Mouse (Mus musculus) mouse trophoblast stem cell (cell line): ENCODE measurements around the gene Dnah14.

Source experiments
- in situ Hi-C, 2 experiments: fragments of 300-500 bp; cut with MseI, MboI; formaldehyde crosslinking; loops; 2 replicates in 1 of 2; 3 replicates in 1 of 2; pipeline ENCODE4 v1.15.1; 2025

The Dnah14 gene

GRCm38 (mm10) chr1:181576322-181576721 lies at the start of gene Dnah14:
Gene Dnah14, plus strand, starts transcription at chr1:181576559.
- in situ Hi-C loops, result no loop called here

DNA sequence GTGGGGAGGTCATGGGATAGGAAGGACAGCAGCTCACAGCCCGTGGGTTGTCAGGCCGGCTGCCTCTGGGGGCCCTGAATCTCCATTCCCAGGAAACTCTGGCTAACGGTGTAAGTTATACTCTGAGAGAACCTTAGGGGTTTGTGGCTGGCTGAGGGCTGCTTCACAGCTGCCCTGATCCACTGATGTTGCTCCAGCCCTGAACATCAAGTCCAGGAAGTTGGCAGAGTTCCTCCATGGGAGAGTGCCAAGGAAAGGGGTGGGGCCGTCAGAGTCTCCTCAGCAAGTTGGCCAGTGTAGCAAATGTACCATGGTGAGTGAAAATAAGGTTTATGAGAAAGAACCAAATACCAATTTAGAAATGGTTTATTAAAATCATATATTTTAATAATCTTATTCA lies 47.0 kb upstream of the Dnah14 start:
- in situ Hi-C loops, result no loop called here

DNA sequence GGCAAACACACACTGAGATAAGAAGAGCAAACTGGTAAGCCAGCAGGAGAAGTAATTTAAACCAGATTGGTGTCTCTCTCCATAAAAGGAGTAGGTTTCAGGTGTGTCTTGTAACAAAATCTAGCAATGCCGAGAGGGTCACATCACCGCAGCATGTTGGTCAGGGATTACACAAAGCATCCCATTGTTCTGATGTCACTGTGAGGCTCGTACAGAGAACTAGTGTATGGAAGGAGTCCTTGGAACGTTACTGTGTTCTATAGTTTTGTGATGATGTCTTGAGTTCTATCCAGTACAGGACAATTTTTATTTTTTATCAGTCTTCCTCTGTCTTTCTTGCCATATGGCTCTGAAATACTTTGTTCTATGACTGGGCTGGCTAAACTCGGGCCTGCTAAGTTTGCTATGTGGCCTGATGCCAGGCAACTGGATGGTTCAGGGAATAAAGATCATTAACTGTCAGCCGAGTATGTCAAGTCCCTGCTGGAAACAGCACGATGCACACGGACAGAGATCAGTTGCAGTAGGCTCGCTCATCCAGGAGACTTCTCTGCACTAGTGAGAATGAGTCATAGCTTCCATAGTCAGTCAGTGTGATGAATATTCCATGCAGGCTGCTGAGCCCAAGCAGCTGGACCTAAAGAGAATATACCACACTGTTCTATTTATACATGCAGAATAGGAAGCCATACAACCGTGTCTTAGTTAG lies 41.0 kb upstream of the Dnah14 start:
- in situ Hi-C loops, result no loop called here

DNA sequence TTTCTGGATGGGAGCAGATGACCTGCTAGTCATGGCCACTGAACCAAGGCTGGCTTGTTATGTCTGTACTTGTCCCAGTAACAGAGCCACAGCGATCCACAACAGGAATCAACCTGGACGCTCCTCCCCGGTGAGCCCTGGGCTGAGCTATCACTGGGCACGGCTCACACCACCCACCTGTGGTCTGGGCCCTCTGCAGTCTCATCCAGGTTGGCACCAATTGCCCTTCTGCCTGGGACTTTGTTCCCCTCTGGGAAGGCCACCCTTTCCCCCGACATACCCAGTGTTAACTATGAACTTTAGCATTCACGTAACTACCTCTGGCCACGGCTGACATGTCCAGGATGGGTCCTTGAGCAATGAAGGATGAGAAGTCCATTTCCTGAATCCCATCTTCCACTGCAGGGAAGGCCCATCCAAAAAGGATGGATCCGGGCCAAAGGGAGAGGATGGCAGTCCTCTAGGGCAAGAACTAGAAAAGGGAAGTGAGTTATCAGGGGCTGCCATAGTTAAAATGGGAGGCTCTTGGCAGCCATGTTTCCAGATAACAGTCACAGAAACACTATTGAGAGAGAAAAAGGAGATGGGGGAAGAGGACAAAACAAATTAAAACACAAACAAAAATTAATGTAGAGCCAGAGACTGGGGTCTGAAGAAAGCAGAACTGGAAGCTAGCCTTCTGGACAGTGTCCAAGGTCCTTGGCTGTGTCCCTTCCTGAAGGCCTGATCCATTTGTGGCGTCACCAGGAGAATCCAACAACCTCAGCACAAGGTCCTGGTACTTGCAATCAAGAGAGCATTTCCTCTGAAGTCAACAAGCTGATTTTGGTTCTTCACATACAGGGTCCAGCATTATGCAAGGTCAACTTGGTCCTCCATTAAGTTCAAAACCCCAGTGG lies 38.5 kb upstream of the Dnah14 start:
- in situ Hi-C loops, result no loop called here

GRCm38 (mm10) chr1:181539846-181540769 lies 36.3 kb upstream of the Dnah14 start:
- in situ Hi-C loops, result loop anchor here (10.0 kb wide), 3 partner anchors 75 to 265 kb away; no protein-coding TSS in a partner anchor

DNA sequence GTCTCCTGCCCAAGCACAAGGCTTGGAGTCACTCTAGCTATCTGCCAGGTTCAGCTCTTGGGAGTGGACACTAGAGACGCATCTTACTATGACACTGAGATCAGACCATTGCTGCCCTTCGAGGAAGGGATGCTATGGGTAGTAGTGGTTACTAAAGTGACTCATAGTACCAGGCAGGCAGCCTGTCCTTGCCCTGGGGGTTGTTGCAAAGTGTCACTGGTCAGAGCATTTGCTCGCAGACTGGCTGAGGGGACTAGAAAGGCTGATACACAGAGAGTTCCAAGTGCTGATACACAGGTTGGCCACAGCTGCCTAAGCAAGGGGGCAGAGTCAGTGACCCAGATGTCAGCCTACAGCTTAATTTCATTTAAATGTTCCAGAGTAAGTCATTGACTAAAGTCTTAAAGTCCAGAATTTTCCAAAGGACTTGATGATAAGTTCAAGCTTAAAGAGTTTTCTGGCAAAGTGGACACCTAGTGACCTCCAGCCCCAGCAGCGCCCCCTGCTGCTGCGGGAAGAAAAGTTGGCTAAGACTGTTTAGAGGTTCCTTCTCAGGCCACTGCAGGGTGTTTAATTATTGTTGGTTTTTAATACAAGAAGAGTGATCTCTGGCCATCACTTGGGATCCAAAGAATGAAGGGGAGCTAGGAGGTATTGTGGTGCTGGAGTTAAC lies 32.5 kb upstream of the Dnah14 start:
- in situ Hi-C loops, result loop anchor here (10.0 kb wide), 3 partner anchors 79 to 269 kb away; no protein-coding TSS in a partner anchor

DNA sequence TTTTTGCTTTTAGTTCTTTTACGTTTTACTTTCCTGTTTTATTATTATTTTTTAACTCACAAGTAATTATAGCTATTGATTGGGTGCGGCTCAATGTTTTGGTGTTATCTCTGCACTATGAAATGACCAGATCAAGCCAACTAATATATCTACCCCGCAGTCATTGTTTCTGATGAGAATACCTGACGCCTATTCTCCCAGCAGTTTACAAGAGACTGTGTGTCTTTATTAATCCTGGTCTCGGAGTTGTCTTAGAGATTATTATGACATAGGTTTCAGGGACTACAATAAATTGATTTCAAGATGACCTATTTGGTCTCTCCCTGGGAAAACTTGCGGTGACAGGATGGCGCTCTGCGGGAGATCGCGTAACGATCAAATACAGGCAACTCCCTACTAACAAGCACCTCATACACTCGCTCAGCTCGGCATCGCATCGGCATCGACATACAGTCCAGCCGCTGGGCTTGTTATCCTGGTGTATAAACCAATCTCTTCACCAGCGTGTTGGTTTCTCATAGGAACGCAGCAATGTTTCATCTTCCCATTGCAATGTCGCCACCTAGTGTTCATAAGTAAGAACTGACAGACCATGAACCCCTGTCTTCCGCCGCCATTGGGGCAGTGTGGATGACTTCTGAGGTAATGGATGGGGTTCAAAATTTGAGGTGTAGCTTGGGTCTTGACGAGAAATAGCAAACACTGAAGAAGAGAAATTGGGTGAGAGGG lies 31.2 kb upstream of the Dnah14 start:
- in situ Hi-C loops, result loop anchor here (10.0 kb wide), 3 partner anchors 80 to 270 kb away; no protein-coding TSS in a partner anchor

DNA sequence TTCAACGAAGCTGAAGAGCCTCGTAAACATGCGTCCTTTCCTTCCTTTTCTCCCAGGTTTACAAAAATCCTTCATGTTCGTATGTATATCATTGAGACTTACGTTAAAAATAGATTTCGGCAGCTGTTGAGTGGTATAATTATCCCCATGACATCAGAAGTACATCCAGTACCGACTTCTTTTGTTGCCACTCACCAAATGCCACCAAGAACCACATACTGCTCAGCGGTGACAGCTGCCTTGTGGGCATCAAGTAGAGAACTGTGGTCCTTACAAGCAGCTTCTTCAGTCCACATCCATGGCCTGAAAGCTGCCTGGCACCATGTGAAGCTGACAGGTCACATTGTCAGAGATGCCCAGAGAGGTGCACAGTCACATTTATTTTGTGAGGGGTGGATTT lies 26.4 kb upstream of the Dnah14 start:
- in situ Hi-C loops, result loop anchor here (10.0 kb wide), 3 partner anchors 85 to 275 kb away; no protein-coding TSS in a partner anchor

DNA sequence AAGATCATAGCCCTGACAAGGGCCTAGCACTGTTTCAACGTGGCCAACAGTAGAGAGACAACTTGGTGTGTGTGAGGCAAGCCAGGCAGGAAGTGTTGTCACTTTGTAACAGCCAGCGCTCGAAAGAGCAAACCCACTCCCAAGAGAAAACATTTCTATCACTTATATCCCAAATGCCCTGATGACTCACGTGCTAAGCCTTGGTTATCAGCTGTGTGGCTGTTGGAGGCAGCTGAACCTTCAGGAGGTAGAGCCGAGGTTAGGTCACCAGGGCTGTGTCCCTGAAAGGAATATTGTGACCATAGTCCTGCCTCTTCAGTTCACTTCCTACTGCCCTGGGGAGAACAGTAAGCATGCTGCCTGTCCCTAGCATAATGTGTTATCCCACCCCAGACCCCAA lies 25.5 kb upstream of the Dnah14 start:
- in situ Hi-C loops, result no loop called here

DNA sequence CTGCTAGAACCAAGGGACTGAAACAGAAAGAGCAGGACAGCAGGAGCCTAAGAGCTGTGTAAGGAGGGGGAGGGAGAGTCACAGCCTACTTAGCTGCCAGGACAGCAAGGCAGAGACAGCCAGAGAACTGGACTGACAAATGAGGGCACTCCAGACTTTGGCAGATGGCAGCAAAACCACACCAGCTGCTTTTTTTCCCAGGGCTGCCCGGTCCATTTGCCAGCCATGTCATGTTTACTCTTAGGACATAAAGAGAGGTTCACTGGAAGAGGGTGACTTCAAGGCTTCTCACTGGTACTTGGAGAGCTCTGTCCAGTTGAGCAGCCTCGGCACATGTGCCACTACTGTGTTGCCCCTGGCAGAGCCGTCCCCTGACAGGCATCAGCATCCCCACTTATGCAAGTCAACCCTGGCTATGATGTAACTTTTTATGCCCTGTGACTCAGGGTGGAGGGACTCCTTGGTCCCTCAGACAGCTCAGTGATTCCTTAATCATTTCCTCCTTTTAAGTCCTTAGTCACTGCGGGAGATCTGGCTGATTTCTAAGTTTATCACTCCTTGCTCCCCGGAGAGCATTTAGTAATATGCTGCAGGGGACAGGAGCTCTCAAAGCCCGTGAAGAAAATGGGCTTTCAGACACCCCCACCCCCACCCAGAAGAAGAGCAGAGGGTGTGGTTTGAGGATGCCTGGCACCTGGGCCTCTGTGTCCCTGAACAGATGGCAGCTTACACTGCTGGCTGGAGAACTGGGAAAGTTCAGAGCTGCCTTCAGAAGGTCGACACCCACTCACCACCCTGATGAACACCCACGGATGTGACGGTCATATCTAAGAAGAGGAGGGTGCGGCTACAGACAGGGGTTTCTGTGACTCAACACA lies 23.6 kb upstream of the Dnah14 start:
- in situ Hi-C loops, result no loop called here

DNA sequence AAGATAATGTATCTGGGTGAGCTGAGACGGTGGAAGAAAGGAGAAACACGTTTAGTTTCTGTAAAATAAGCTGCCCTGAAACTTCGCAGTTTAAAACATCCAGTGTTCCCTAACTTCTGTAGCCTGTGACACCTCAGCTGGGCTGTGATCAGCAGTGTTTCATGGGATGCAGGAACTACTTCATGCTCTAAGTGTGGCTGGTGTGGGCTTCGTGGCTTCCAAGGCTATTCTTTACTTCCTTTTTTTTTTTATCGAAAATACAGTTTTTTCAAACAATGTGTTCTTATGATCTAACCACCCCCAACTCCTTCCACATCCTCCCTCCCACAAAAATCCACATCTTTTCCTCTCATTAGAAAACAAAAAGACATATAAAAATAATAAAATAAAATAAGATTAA lies 20.9 kb upstream of the Dnah14 start:
- in situ Hi-C loops, result no loop called here

- in situ Hi-C loops, result no loop called here
Observed at GRCm38 (mm10) chr1:181559655-181560054, 16.7 kb upstream of the Dnah14 start.

- in situ Hi-C loops, result no loop called here
Observed at GRCm38 (mm10) chr1:181560325-181560724, 16.0 kb upstream of the Dnah14 start.

DNA sequence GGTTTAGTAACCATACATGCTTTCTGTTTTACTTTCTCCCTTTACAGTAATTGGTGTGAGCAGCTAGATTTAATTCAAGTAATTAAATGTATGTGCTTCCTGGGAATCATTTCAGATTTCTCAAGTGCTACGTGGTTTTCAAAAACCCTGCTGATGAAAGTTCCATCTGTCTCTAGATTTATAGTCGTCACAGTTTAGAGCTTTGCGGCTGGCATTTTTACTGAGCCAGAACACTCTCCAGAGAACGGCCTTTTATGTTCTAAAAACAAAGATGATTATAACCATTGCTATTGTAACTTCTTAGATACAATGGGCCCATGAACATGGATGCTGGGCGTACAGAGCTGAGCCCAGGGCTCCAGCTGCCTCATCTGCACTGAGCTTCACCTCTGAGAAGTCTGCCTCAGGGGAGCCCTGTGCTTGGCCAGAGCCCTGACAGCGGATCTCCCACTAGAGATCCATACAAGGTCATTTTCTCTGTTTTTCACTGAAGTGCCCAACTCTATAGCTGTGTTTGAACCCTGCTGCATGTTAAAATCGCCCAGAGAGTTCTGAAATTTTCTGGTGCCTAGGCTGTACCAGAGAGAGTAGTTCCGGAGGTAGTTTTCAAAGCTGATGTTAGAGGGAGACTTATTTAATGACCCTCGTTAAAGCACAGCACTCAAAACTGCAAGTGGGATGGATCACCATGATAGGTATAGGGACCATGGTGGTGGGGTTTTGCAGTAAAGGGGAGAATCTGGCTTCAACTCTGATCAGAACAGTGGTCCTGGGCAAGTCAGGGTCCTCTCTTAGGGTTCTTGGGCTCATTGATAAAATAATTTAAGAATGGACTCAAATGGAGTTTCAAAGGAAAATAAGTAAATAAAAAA lies 15.2 kb upstream of the Dnah14 start:
- in situ Hi-C loops, result no loop called here

DNA sequence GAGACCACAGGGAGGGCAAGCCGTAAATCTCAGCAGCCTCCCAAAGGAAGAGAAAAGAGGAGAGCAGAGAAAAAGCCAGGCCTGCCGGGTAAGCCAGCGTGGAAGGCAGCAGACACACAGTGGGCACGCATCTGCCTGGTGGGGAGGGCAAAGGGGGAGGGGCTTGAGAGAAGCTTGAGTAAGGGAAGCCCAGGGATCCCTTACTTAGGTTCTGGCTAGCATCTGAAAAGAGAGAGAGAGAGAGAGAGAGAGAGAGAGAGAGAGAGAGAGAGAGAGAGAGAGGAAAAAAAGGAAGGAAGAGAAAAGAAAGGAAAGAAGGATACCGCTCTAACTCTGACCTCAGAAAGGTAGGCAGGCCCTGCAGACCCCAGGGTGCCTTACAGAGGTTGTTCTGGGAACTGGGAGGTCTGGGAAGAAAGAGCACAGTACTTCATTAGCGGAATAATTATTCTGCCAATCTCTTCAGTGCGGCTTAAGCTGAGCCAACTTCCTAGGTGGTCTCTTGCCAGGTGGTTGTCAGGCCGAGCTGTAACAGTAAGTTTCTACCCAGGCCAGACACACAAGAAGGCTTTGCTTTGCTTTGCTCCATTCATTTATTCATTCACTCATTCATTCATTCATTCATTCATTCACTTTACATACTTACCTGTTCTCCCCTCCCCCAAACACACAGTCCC lies 14.5 kb upstream of the Dnah14 start:
- in situ Hi-C loops, result no loop called here

DNA sequence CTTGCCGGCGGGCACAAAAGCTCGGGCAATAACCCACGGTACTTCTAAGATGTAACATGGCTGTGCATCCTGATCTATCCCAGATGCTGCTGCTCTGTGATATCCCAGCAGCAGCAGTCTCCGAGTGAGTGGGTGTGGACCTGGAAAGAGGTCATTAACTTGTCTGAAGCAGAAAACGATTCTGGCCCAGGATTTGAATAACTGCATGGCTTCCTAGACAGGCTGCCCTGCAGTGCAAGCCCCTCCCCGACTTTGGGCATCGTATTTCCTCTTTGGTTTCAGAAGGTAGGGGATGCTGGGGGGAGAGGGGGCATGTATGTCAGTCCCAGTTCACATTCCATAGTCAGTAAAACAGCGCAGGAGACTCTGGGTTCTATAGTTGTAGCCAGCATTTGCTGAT lies 6.9 kb upstream of the Dnah14 start:
- in situ Hi-C loops, result no loop called here

DNA sequence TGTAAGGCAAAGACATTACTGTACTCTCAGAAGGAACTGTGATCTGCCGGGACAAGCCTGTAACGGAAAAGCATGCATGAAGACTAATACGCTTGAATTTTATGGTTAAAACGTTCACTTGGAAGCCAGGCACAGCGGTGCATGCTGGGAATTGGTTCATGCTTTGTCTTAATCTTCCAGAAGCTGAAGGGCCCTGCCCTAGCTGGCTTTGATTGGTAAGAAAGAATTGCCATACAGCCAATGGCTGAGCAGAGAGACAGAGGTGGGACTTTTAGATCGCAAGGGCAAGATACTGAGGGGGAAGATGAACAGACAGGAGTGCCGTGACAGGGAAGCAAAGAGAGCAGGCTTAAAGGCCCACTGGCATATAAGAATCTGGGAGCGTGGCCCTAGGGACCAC lies 6.8 kb downstream of the Dnah14 start:
- in situ Hi-C loops, result no loop called here

- in situ Hi-C loops, result no loop called here
Observed at GRCm38 (mm10) chr1:181589116-181589515, 12.8 kb downstream of the Dnah14 start.
